Mouse (Mus musculus): ENCODE measurements around the gene Plekhg5. TPM values are rescaled to one million over a fixed set of nuclear protein-coding genes. Genes with fewer than 3 reads are reported as not detected.

The Plekhg5 gene
- polyA plus RNA-seq (2015; fragmentation: Nextera tagmentation; extraction: Ambion mirVana): 17.4 and 18.8 TPM in 2 replicates

- DNase-seq (ENCODE audit: low spot score) (peak; percentile 92), ATAC-seq (peak; percentile 84)
- peak within 1 kb of the TSS; percentile 79 for H3K27ac ChIP-seq (ENCODE audit: low read length)
- no peak within 1 kb of the TSS for H3K9ac ChIP-seq (replicated peaks; ENCODE audit: low read depth)
- no peaks in the 10 kb centered on the region for H3K36me3 ChIP-seq (ENCODE audit: insufficient read depth, low read length)
- no peaks in the 10 kb centered on the region for H3K9me3 ChIP-seq (ENCODE audit: low read length)
- H3K4me1 ChIP-seq (ENCODE audit: insufficient read depth, low read depth, low read length): 0 out of 2 replicates have a peak, but pooled peaks cover 5% of the 10 kb centered on the region
- H3K27me3 ChIP-seq (replicated peaks; ENCODE audit: insufficient read depth, low read length): no peaks in the 10 kb centered on the region
- H3K4me2 ChIP-seq (replicated peaks; ENCODE audit: low read depth, low read length): no peak within 1 kb of the TSS; the same call in 1 of the 2 replicates
- WGBS: 32% methylated on average over 10 of the region's 10 CpGs
- TF ChIP-seq CTCF (IDR thresholded peaks at IDR 0.05) (no peak), EP300 (IDR thresholded peaks at IDR 0.05) (no peak)
- H3K4me3 ChIP-seq (ENCODE audit: low read depth, low read length): no peak within 1 kb of the TSS
These were observed at the start of gene Plekhg5 for GRCm38 (mm10) chr4:152072121-152072601. Gene Plekhg5, plus strand, starts transcription at chr4:152072498.

DNA sequence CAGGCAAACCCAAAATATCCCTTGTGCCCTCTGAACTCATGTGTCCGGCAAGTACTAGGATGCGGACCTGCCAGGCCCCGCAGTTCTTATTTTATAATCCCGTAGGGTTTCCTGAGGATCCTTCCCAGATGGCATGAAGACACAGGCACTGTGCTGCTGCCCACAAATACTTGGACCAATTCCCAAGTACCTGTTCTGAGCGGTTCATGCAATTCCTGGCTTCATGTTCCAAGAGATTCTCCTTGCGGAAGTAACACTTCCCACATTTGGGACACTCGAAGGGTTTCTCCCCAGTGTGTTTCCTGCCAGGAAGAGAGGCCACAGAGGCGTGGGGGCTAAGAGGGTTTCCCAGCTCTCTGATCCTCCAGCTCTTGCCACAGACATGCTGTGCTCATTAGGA lies 49.8 kb upstream of the Plekhg5 start:
- ATAC-seq: no peak
- H3K4me2 ChIP-seq (replicated peaks; ENCODE audit: low read depth, low read length): no peak overlapping the region
- WGBS: 60% methylated on average over 8 of the region's 8 CpGs
- no peak overlapping the region for H3K9ac ChIP-seq (replicated peaks; ENCODE audit: low read depth)
- H3K27ac ChIP-seq (ENCODE audit: low read length): no peak overlapping the region
- peak; percentile 45 for DNase-seq (ENCODE audit: low spot score)
- peaks cover 29% of the 10 kb centered on the region for H3K36me3 ChIP-seq (ENCODE audit: insufficient read depth, low read length)
- no peaks in the 10 kb centered on the region for H3K27me3 ChIP-seq (replicated peaks; ENCODE audit: insufficient read depth, low read length)
- TF ChIP-seq EP300 (IDR thresholded peaks at IDR 0.05) (peak; percentile 27; the same call in 1 of the 2 replicates), CTCF (IDR thresholded peaks at IDR 0.05) (no peak)
- no peaks in the 10 kb centered on the region for H3K9me3 ChIP-seq (ENCODE audit: low read length)
- no peak overlapping the region for H3K4me3 ChIP-seq (ENCODE audit: low read depth, low read length)
- H3K4me1 ChIP-seq (ENCODE audit: insufficient read depth, low read depth, low read length): peaks cover 15% of the 10 kb centered on the region; the same call in 1 of the 2 replicates

DNA sequence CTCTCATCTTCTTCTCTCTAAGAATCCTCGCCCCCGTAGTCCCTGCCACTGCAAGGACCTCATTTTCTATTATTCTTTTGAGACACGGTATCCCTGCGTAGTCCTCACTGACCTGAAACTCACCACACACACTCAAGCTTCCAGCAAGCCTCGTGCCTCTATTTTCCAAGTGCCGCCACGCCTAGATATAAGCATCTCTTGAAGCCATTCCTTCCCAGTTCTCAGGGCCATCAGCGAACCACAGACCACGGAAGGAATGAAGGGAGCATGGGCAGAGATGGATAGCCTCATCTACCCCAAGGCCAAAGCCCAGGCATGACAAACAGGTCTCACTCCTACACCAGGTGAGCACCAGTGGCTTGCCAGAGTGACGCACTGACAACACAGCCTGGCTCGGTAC lies 47.8 kb upstream of the Plekhg5 start:
- H3K4me1 ChIP-seq (ENCODE audit: insufficient read depth, low read depth, low read length): peaks cover 20% of the 10 kb centered on the region; the same call in 1 of the 2 replicates
- peak; percentile 74 for DNase-seq (ENCODE audit: low spot score)
- no peak overlapping the region for H3K9ac ChIP-seq (replicated peaks; ENCODE audit: low read depth)
- H3K27ac ChIP-seq (ENCODE audit: low read length): 0 out of 2 replicates have a peak overlapping the region, but pooled peaks have one; percentile 15
- no peaks in the 10 kb centered on the region for H3K9me3 ChIP-seq (ENCODE audit: low read length)
- no peak overlapping the region for H3K4me3 ChIP-seq (ENCODE audit: low read depth, low read length)
- H3K27me3 ChIP-seq (replicated peaks; ENCODE audit: insufficient read depth, low read length): no peaks in the 10 kb centered on the region
- no peak overlapping the region for H3K4me2 ChIP-seq (replicated peaks; ENCODE audit: low read depth, low read length)
- WGBS: 56% methylated on average over 11 of the region's 11 CpGs
- H3K36me3 ChIP-seq (ENCODE audit: insufficient read depth, low read length): peaks cover 22% of the 10 kb centered on the region
- peak; percentile 67; the same call in 1 of the 2 replicates for TF ChIP-seq EP300 (IDR thresholded peaks at IDR 0.05)
- TF ChIP-seq CTCF (IDR thresholded peaks at IDR 0.05): no peak
- peak; percentile 19; the same call in 1 of the 2 replicates for ATAC-seq

- peak overlapping the region; percentile 52 for H3K9ac ChIP-seq (replicated peaks; ENCODE audit: low read depth)
- H3K4me1 ChIP-seq (ENCODE audit: insufficient read depth, low read depth, low read length): peaks cover 20% of the 10 kb centered on the region; the same call in 1 of the 2 replicates
- peak; percentile 61 for DNase-seq (ENCODE audit: low spot score)
- peak overlapping the region; percentile 83 for H3K4me2 ChIP-seq (replicated peaks; ENCODE audit: low read depth, low read length)
- peak overlapping the region; percentile 71 for H3K4me3 ChIP-seq (ENCODE audit: low read depth, low read length)
- TF ChIP-seq CTCF (IDR thresholded peaks at IDR 0.05) (peak; percentile 35), EP300 (IDR thresholded peaks at IDR 0.05) (no peak)
- 3% methylated on average over 38 of the region's 41 CpGs for WGBS
- H3K27me3 ChIP-seq (replicated peaks; ENCODE audit: insufficient read depth, low read length): no peaks in the 10 kb centered on the region
- H3K27ac ChIP-seq (ENCODE audit: low read length): peak overlapping the region; percentile 84
- peak; percentile 46 for ATAC-seq
- peaks cover 8% of the 10 kb centered on the region for H3K36me3 ChIP-seq (ENCODE audit: insufficient read depth, low read length)
- no peaks in the 10 kb centered on the region for H3K9me3 ChIP-seq (ENCODE audit: low read length)
These were observed 45.4 kb upstream of the Plekhg5 start for GRCm38 (mm10) chr4:152026751-152027508.

DNA sequence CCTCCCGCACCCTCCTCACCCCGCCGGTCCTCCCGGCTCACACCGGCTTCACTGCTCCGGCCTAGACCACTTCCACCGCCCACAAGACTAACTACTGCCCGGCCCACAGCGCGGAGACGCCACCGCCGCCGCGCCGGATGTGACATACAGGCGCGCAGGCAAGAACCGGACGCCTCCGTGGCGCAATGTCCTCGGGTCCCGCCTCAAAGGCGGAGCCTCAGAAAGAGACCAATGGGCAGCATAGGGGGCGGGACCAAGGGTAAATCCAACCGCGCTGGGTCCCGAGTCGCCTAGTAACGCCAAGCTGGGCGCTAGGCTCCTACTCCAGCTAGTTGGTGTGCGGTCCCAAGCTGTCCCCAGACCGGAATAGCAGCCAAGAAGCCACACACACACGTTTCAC lies 44.8 kb upstream of the Plekhg5 start, which contains the start of gene Zbtb48:
TSS of gene Zbtb48 (minus strand) at position 148 of the 400 bp plus-strand sequence.
- H3K4me3 ChIP-seq (ENCODE audit: low read depth, low read length): peak within 1 kb of the TSS; percentile 71
- WGBS: 3% methylated on average over 35 of the region's 35 CpGs
- no peaks in the 10 kb centered on the region for H3K27me3 ChIP-seq (replicated peaks; ENCODE audit: insufficient read depth, low read length)
- H3K36me3 ChIP-seq (ENCODE audit: insufficient read depth, low read length): peaks cover 6% of the 10 kb centered on the region
- peak within 1 kb of the TSS; percentile 83 for H3K4me2 ChIP-seq (replicated peaks; ENCODE audit: low read depth, low read length)
- no peaks in the 10 kb centered on the region for H3K9me3 ChIP-seq (ENCODE audit: low read length)
- peaks cover 20% of the 10 kb centered on the region; the same call in 1 of the 2 replicates for H3K4me1 ChIP-seq (ENCODE audit: insufficient read depth, low read depth, low read length)
- peak within 1 kb of the TSS; percentile 84 for H3K27ac ChIP-seq (ENCODE audit: low read length)
- TF ChIP-seq EP300 (IDR thresholded peaks at IDR 0.05) (no peak), CTCF (IDR thresholded peaks at IDR 0.05) (no peak; the same call in 1 of the 2 replicates)
- peak; percentile 97 for ATAC-seq
- peak within 1 kb of the TSS; percentile 52 for H3K9ac ChIP-seq (replicated peaks; ENCODE audit: low read depth)
- peak; percentile 99 for DNase-seq (ENCODE audit: low spot score)

- DNase-seq (ENCODE audit: low spot score) (no peak), ATAC-seq (no peak)
- TF ChIP-seq EP300 (IDR thresholded peaks at IDR 0.05) (no peak), CTCF (IDR thresholded peaks at IDR 0.05) (no peak)
- Histone ChIP-seq H3K27ac (ENCODE audit: low read length) (no peak overlapping the region), H3K4me1 (ENCODE audit: insufficient read depth, low read depth, low read length) (peaks cover 20% of the 10 kb centered on the region; the same call in 1 of the 2 replicates), H3K9me3 (ENCODE audit: low read length) (no peaks in the 10 kb centered on the region), H3K36me3 (ENCODE audit: insufficient read depth, low read length) (no peaks in the 10 kb centered on the region), H3K4me3 (ENCODE audit: low read depth, low read length) (0 out of 2 replicates have a peak overlapping the region, but pooled peaks have one; percentile 71), H3K4me2 (replicated peaks; ENCODE audit: low read depth, low read length) (peak overlapping the region; percentile 83; the same call in 1 of the 2 replicates), H3K27me3 (replicated peaks; ENCODE audit: insufficient read depth, low read length) (no peaks in the 10 kb centered on the region), H3K9ac (replicated peaks; ENCODE audit: low read depth) (no peak overlapping the region)
- WGBS: 59% methylated on average over 15 of the region's 15 CpGs
These were observed 43.8 kb upstream of the Plekhg5 start for GRCm38 (mm10) chr4:152028456-152028855.
